Mouse (Mus musculus) spleen, adult 2 months (tissue): ENCODE data around the gene Ccdc34.

ENCODE experiments used
- CTCF ChIP-seq: fragments of 200-500 bp; IDR thresholded peaks from 2 replicates; pipeline ENCODE4 v1.5.1; 2011; ENCODE audit warnings: mild to moderate bottlenecking, inconsistent platforms; ENCODE audit not compliant: insufficient read depth, insufficient read length, insufficient replicate concordance; ENCODE audit errors: extremely low read depth
- POLR2A ChIP-seq: fragments of 200-500 bp; IDR thresholded peaks from 2 replicates; pipeline ENCODE4 v1.6.1; 2011; ENCODE audit warnings: low read depth, low read length, inconsistent platforms

- TF ChIP-seq POLR2A (no peak), CTCF (no peak)
These were observed 186.6 kb downstream of the Ccdc34 start for GRCm38 (mm10) chr2:110204169-110204568.
